ENCODE assay signal across 25 mouse cellular contexts in the genomic region with DNA sequence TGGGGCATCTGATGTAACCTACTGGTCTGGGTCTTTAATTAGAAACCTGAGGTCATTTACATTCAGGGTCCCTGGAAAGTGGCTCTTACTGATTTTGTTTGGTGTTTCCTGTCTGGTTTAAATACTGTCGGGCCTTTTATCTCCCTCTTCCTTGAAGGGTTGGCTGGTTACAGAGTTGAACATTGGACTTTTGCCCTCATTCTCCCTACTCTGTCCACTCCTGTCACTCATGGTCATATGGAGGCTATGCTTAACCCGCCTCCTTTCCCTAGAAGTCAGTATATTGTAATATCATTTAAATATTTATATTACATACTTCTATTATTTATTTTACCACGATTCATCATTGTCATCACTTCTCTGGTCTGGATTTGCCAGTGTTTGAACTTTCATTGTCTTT. TPM values are rescaled to one million over a fixed set of nuclear protein-coding genes. Genes with fewer than 3 reads are reported as not detected.
"Had no signal": no experiment of that assay in that cellular context is flagged by ENCODE, and none has a peak within 500 bp of the region (broad histone marks: within the 10 kb centered on the region; RNA-seq: fewer than 3 reads in every experiment).

No protein-coding gene starts in this region.

- H3K36me3 ChIP-seq: kidney, embryonic 15.5 days; limb, embryonic 12.5 days; limb, embryonic 15.5 days; liver, embryonic 13.5 days; midbrain, embryonic 12.5 days; midbrain, embryonic 15.5 days; neural tube, embryonic 13.5 days; stomach, embryonic 15.5 days had no signal

- H3K4me2 ChIP-seq: kidney, embryonic 15.5 days; limb, embryonic 12.5 days; limb, embryonic 15.5 days; liver, embryonic 13.5 days; midbrain, embryonic 12.5 days; midbrain, embryonic 15.5 days; neural tube, embryonic 13.5 days; stomach, embryonic 15.5 days had no signal

- H3K27me3 ChIP-seq: kidney, embryonic 15.5 days; limb, embryonic 12.5 days; limb, embryonic 15.5 days; liver, embryonic 13.5 days; midbrain, embryonic 12.5 days; midbrain, embryonic 15.5 days; neural tube, embryonic 13.5 days; stomach, embryonic 15.5 days had no signal

- H3K4me3 ChIP-seq: kidney, embryonic 15.5 days; limb, embryonic 12.5 days; limb, embryonic 15.5 days; liver, embryonic 13.5 days; midbrain, embryonic 12.5 days; midbrain, embryonic 15.5 days; myocyte; neural tube, embryonic 13.5 days; stomach, embryonic 15.5 days had no signal

- DNase-seq: kidney, adult 11 months; kidney, postnatal 10 days; kidney, postnatal 4 days; left cerebral cortex, postnatal 4 days; liver, embryonic 13.5 days; lung, adult 2 months; lung, postnatal 36 days; right cerebral cortex, adult 18-20 months; right cerebral cortex, postnatal 14 days; spleen, adult 18-20 months; thymus, adult 18-20 months; thymus, postnatal 36 days had no signal

- H3K9me3 ChIP-seq: kidney, embryonic 15.5 days; limb, embryonic 15.5 days; liver, embryonic 13.5 days; midbrain, embryonic 12.5 days; midbrain, embryonic 15.5 days; neural tube, embryonic 13.5 days; stomach, embryonic 15.5 days had no signal

- H3K9ac ChIP-seq: kidney, embryonic 15.5 days; limb, embryonic 12.5 days; limb, embryonic 15.5 days; liver, embryonic 13.5 days; midbrain, embryonic 12.5 days; midbrain, embryonic 15.5 days; neural tube, embryonic 13.5 days; stomach, embryonic 15.5 days had no signal

- ATAC-seq: hindbrain, postnatal 0 days; inflammation-experienced regulatory T-cells, adult 6 months; midbrain, embryonic 15.5 days had no signal

- H3K27ac ChIP-seq: hindbrain, postnatal 0 days; kidney, embryonic 15.5 days; limb, embryonic 12.5 days; limb, embryonic 15.5 days; liver, embryonic 13.5 days; midbrain, embryonic 12.5 days; midbrain, embryonic 15.5 days; neural tube, embryonic 13.5 days; stomach, embryonic 15.5 days had no signal

- H3K4me1 ChIP-seq: kidney, embryonic 15.5 days; limb, embryonic 12.5 days; limb, embryonic 15.5 days; liver, embryonic 13.5 days; midbrain, embryonic 12.5 days; midbrain, embryonic 15.5 days; stomach, embryonic 15.5 days had no signal

RNA-seq across cellular contexts. Expression of a gene that starts 5.2 kb away (rescaled TPM):
- polyA plus RNA-seq: hindbrain, postnatal 0 days; inflammation-experienced regulatory T-cells, adult 6 months; kidney, embryonic 15.5 days; limb, embryonic 12.5 days; limb, embryonic 15.5 days; liver, embryonic 13.5 days; liver, embryonic 16.5 days; lung, adult 2 months; midbrain, embryonic 12.5 days; midbrain, embryonic 15.5 days; myocyte; neural tube, embryonic 13.5 days; stomach, embryonic 15.5 days; testis, adult 2 months; urinary bladder, adult 2 months had no signal

RNA-seq across cellular contexts. Expression of a gene that starts 7.5 kb away (rescaled TPM):
- polyA plus RNA-seq: hindbrain, postnatal 0 days; inflammation-experienced regulatory T-cells, adult 6 months; kidney, embryonic 15.5 days; limb, embryonic 12.5 days; limb, embryonic 15.5 days; liver, embryonic 13.5 days; liver, embryonic 16.5 days; lung, adult 2 months; midbrain, embryonic 12.5 days; midbrain, embryonic 15.5 days; myocyte; neural tube, embryonic 13.5 days; stomach, embryonic 15.5 days; testis, adult 2 months; urinary bladder, adult 2 months had no signal

RNA-seq across cellular contexts. Expression of a gene that starts 9.2 kb away (rescaled TPM):
- polyA plus RNA-seq: hindbrain, postnatal 0 days; inflammation-experienced regulatory T-cells, adult 6 months; kidney, embryonic 15.5 days; limb, embryonic 12.5 days; limb, embryonic 15.5 days; liver, embryonic 13.5 days; liver, embryonic 16.5 days; lung, adult 2 months; midbrain, embryonic 12.5 days; midbrain, embryonic 15.5 days; myocyte; neural tube, embryonic 13.5 days; stomach, embryonic 15.5 days; testis, adult 2 months; urinary bladder, adult 2 months had no signal

RNA-seq across cellular contexts. Expression of a gene that starts 10.4 kb away (rescaled TPM):
- polyA plus RNA-seq: hindbrain, postnatal 0 days; inflammation-experienced regulatory T-cells, adult 6 months; kidney, embryonic 15.5 days; limb, embryonic 12.5 days; limb, embryonic 15.5 days; liver, embryonic 13.5 days; liver, embryonic 16.5 days; lung, adult 2 months; midbrain, embryonic 12.5 days; midbrain, embryonic 15.5 days; myocyte; neural tube, embryonic 13.5 days; stomach, embryonic 15.5 days; testis, adult 2 months; urinary bladder, adult 2 months had no signal

RNA-seq across cellular contexts. Expression of a gene that starts 16.1 kb away (rescaled TPM):
- polyA plus RNA-seq: hindbrain, postnatal 0 days; inflammation-experienced regulatory T-cells, adult 6 months; kidney, embryonic 15.5 days; limb, embryonic 12.5 days; limb, embryonic 15.5 days; liver, embryonic 13.5 days; liver, embryonic 16.5 days; lung, adult 2 months; midbrain, embryonic 12.5 days; midbrain, embryonic 15.5 days; myocyte; neural tube, embryonic 13.5 days; stomach, embryonic 15.5 days; testis, adult 2 months; urinary bladder, adult 2 months had no signal
